Mouse (Mus musculus) lung, adult 2 months (tissue): ENCODE data around the gene Mrgprb5. TPM values are rescaled to one million over a fixed set of nuclear protein-coding genes. Genes with fewer than 3 reads are reported as not detected.
A peak's percentile ranks its signal among the peaks of the same experiment; 100 is the strongest.
"Not testable (repeated sequence)": the region's sequence is repeated elsewhere in the genome, so short reads cannot be mapped to it uniquely, and the experiment has no call there.

Experiments used
- DNase-seq: peaks from one replicate; pipeline ENCODE4 v3.0.0; 2022
- H3K4me1 ChIP-seq: fragments of 200-500 bp; 2 replicates; pipeline ENCODE4 v1.6.1; 2011; ENCODE audit warnings: low read length; ENCODE audit not compliant: control insufficient read depth, insufficient read depth
- H3K4me3 ChIP-seq: fragments of 200-500 bp; replicated peaks from 2 replicates; pipeline ENCODE3; 2011; ENCODE audit warnings: low read depth, mild to moderate bottlenecking, control low read depth, low read length; ENCODE audit errors: extremely low read depth
- CTCF ChIP-seq: fragments of 200-500 bp; IDR thresholded peaks from 2 replicates; pipeline ENCODE4 v1.5.1; 2011; ENCODE audit warnings: mild to moderate bottlenecking, low read length, control low read depth; ENCODE audit not compliant: insufficient read depth
- POLR2A ChIP-seq: fragments of 200-500 bp; IDR thresholded peaks from 2 replicates; pipeline ENCODE4 v1.6.1; 2011; ENCODE audit warnings: low read depth, mild to moderate bottlenecking, control low read depth, low read length, borderline replicate concordance; ENCODE audit errors: extremely low read depth
- WGBS: fragments of 180-500 bp; shearing (Covaris S2); methylation state at CpG from one replicate; pipeline ENCODE4 v1.1.7; 2018; 5-methylcytosine and 5-hydroxymethylcytosine counted together
- polyA plus RNA-seq: library from polyadenylated mRNA; depleted of rRNA; stranded (reverse); fragments of >200 nt; gene quantifications from 2 replicates; pipeline ENCODE4 v1.2.3, GENCODE M21; 2012; rRNA removed

The Mrgprb5 gene
- not detected in 2 replicates for polyA plus RNA-seq

DNA sequence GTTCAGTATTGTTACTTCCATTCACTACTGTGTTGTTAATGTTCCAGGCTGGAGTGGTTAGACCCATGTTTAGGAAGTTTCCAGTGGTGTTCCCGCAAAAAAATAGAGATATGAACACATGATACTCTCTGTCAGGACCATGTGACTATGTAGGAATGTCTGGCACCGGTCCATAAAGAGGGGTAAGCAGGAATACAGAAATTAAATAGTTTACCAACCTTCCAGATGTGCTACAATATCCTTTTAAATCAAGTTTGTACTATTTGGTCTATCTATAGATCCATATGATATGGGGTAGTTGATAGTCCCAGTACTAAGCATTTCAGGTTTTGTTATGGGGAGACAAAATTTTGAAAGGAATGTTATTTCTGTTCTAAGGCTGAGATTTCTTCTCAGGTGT lies at the start of gene Mrgprb5:
TSS of gene Mrgprb5 (minus strand) at position 101 of the 400 bp plus-strand sequence.
- H3K4me1 ChIP-seq, result no peaks in the 10 kb centered on the region
- no peak for DNase-seq

GRCm38 (mm10) chr7:48199188-48199587 lies 30.4 kb upstream of the Mrgprb5 start, which contains the start of gene Mrgprb4:
Gene Mrgprb4 (minus strand): TSS chr7:48199288.
- no peak for DNase-seq
- Histone ChIP-seq H3K4me1 (no peaks in the 10 kb centered on the region), H3K4me3 (no peak within 1 kb of the TSS)
- TF ChIP-seq POLR2A, result no peak
- TF ChIP-seq CTCF, result no peak
- 78% methylated on average over 3 of the region's 3 CpGs for WGBS

More for the DNA sequence above, at the start of gene Mrgprb5:
- WGBS, result 68% methylated on average over 2 of the region's 2 CpGs
- TF ChIP-seq CTCF (no peak), POLR2A (no peak)
- H3K4me3 ChIP-seq, result no peak within 1 kb of the TSS

- TF ChIP-seq POLR2A, result no peak
- TF ChIP-seq CTCF, result no peak
- 78% methylated on average over 2 of the region's 2 CpGs for WGBS
- Histone ChIP-seq H3K4me3 (no peak overlapping the region), H3K4me1 (no peaks in the 10 kb centered on the region)
- DNase-seq, result no peak
Observed at GRCm38 (mm10) chr7:48167471-48167870, 1.3 kb downstream of the Mrgprb5 start.

DNA sequence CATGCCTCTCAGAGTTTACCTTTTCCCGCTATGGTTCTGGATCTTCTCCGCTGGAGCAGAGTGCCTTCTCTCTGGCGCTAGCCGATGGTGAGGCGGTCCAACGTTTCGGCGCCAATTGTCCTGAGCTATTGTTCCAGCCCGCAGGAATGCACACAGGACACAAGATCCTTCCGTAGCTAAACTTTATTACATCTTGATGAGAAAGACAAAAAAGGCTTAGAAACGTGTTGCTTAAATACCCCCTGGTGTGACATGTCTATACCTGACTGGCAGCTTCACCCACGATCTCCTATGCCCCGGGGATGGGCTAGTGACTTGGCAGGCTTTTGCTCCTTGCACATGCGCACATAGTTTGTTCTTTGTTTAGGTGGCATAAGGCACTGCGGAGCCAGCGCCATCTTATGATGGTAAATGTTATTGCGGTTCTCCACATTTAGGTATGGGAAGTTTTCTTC lies 30.5 kb downstream of the Mrgprb5 start:
- H3K4me3 ChIP-seq, result peak overlapping the region; percentile 85
- H3K4me1 ChIP-seq, result no peaks in the 10 kb centered on the region; the same call in 1 of the 2 replicates
- no peak for DNase-seq
- 0 out of 2 replicates have a peak, but pooled peaks have one; percentile 2 for TF ChIP-seq CTCF
- no peak for TF ChIP-seq POLR2A
- under 1% methylated on average over 17 of the region's 17 CpGs for WGBS

- WGBS, result under 1% methylated on average over 51 of the region's 52 CpGs
- TF ChIP-seq CTCF (no peak), POLR2A (peak; percentile 57; the same call in 1 of the 2 replicates)
- no peaks in the 10 kb centered on the region; the same call in 1 of the 2 replicates for H3K4me1 ChIP-seq
- peak overlapping the region; percentile 68 for H3K4me3 ChIP-seq
- no peak for DNase-seq
Observed at GRCm38 (mm10) chr7:48137216-48138077, 31.4 kb downstream of the Mrgprb5 start.

GRCm38 (mm10) chr7:48132674-48133073 lies 36.1 kb downstream of the Mrgprb5 start:
- Histone ChIP-seq H3K4me1 (no peaks in the 10 kb centered on the region), H3K4me3 (no peak overlapping the region)
- TF ChIP-seq CTCF, result no peak
- no peak for TF ChIP-seq POLR2A
- 64% methylated on average over 4 of the region's 4 CpGs for WGBS
- no peak for DNase-seq

DNA sequence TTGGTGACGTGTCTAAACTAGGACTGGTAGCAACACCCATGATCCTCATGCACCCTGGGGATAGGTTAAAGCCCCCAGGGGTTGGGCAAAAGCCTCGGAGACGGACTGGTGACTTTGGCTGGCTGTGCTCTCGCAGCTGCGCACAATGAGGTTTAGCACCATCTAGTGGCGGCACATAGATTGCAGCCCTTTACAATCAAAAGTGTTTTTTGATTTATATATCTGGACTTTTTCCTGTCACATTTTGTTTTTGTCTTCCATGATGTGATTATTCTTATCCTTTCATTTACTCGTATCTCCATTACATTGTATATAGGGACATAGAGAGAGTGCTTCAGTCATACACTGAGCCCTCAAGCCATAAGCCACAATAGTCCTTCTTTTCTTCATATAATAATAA lies 36.6 kb downstream of the Mrgprb5 start:
- H3K4me3 ChIP-seq, H3K4me1 ChIP-seq, DNase-seq: not testable (repeated sequence)
- WGBS, result under 1% methylated on average over 6 of the region's 7 CpGs

- not testable (repeated sequence) for H3K4me3 ChIP-seq, H3K4me1 ChIP-seq, DNase-seq
- 0% methylated on average over 11 of the region's 14 CpGs for WGBS
Observed at GRCm38 (mm10) chr7:48131820-48132219, 37.0 kb downstream of the Mrgprb5 start.

- TF ChIP-seq POLR2A (no peak), CTCF (no peak)
- H3K4me1 ChIP-seq, result no peaks in the 10 kb centered on the region
Observed at GRCm38 (mm10) chr7:48123806-48124205, 45.0 kb downstream of the Mrgprb5 start.

More at GRCm38 (mm10) chr7:48123806-48124205, 45.0 kb downstream of the Mrgprb5 start:
- no peak for DNase-seq
- no peak overlapping the region for H3K4me3 ChIP-seq
- WGBS, result 72% methylated on average over 5 of the region's 5 CpGs

Other genes starting within 250 kb of the Mrgprb5 start
- gene Mrgpra4, start 186.9 kb downstream of the Mrgprb5 start, polyA plus RNA-seq, result not detected in 2 replicates
- gene Mrgprx1, start 141.4 kb downstream of the Mrgprb5 start, polyA plus RNA-seq, result not detected in 2 replicates
- gene Mrgprb4, start 30.3 kb upstream of the Mrgprb5 start, polyA plus RNA-seq, result not detected in 2 replicates
- gene Mrgprb8, start 219.5 kb upstream of the Mrgprb5 start, polyA plus RNA-seq, result not detected in 2 replicates